ENCODE assay signal across 20 mouse cellular contexts in genomic region chr10:18005136-18005955, GRCm38 (mm10). TPM values are rescaled to one million over a fixed set of nuclear protein-coding genes. Genes with fewer than 3 reads are reported as not detected.
DNase-seq lines count a peak whose midpoint lies in the region; ATAC-seq and TF ChIP-seq lines count a peak whose summit lies in the region.
"Had no signal": no experiment of that assay in that cellular context is flagged by ENCODE, and none has a peak within 500 bp of the region (broad histone marks: within the 10 kb centered on the region; RNA-seq: fewer than 3 reads in every experiment).

No protein-coding gene starts in this region.

- H3K9me3 ChIP-seq in heart, postnatal 0 days (replicated peaks; ENCODE audit: control insufficient read depth, low read length), result no peaks in the 10 kb centered on the region
- no peaks in the 10 kb centered on the region for H3K9me3 ChIP-seq in lung, embryonic 14.5 days (ENCODE audit: low read depth, low read length)
- H3K9me3 ChIP-seq in forebrain, embryonic 15.5 days, result no peaks in the 10 kb centered on the region
- no peaks in the 10 kb centered on the region for H3K9me3 ChIP-seq in hindbrain, postnatal 0 days (ENCODE audit: low read length)
- H3K9me3 ChIP-seq: forebrain, embryonic 13.5 days; heart, embryonic 10.5 days; limb, embryonic 12.5 days; neural tube, embryonic 15.5 days had no signal

- WGBS in heart, postnatal 0 days, result 70% methylated on average over 7 of the region's 7 CpGs
- 72% methylated on average over 7 of the region's 7 CpGs for WGBS in lung, embryonic 14.5 days
- WGBS in forebrain, embryonic 15.5 days, result 88% methylated on average over 7 of the region's 7 CpGs
- WGBS in hindbrain, postnatal 0 days, result 93% methylated on average over 7 of the region's 7 CpGs

- DNase-seq in heart, postnatal 0 days (ENCODE audit: low spot score), result peak; percentile 23
- no peak for DNase-seq in heart, adult 8-10 months (ENCODE audit: low spot score)
- DNase-seq in lung, embryonic 14.5 days, result peak; percentile 26
- no peak for DNase-seq in lung, postnatal 36 days
- peak; percentile 39 for DNase-seq in induced T-regulatory cell, adult 2 months (ENCODE audit: low read depth)
- DNase-seq in yolk sac, embryonic 10.5 days (ENCODE audit: low spot score), result peak; percentile 39
- DNase-seq in hindbrain, postnatal 0 days (ENCODE audit: low spot score), result no peak
- DNase-seq: adrenal gland, postnatal 10 days; B cell, adult 2 months; cerebellum, adult 18-20 months; gastrocnemius, adult 2 months; heart, postnatal 4 days; liver, postnatal 0 days; thymus, postnatal 14 days had no signal

- no peak overlapping the region for H3K9ac ChIP-seq in heart, postnatal 0 days (replicated peaks; ENCODE audit: low read depth, low read length)
- H3K9ac ChIP-seq in lung, embryonic 14.5 days, result no peak overlapping the region
- no peak overlapping the region for H3K9ac ChIP-seq in forebrain, embryonic 15.5 days (replicated peaks)
- no peak overlapping the region for H3K9ac ChIP-seq in hindbrain, postnatal 0 days (replicated peaks; ENCODE audit: low read length)
- H3K9ac ChIP-seq: forebrain, embryonic 13.5 days; limb, embryonic 12.5 days; liver, postnatal 0 days; neural tube, embryonic 15.5 days had no signal

- no peak for TF ChIP-seq CTCF in heart, postnatal 0 days (IDR thresholded peaks at IDR 0.05; ENCODE audit: low read depth)
- no peak for TF ChIP-seq CTCF in lung, embryonic 14.5 days (IDR thresholded peaks at IDR 0.05; ENCODE audit: low read depth)
- TF ChIP-seq CTCF in hindbrain, postnatal 0 days (IDR thresholded peaks at IDR 0.05; ENCODE audit: low read depth), result no peak

- H3K4me3 ChIP-seq in heart, postnatal 0 days (ENCODE audit: low read depth, low read length), result no peak overlapping the region
- H3K4me3 ChIP-seq in lung, embryonic 14.5 days (ENCODE audit: low read depth, low read length), result no peak overlapping the region
- H3K4me3 ChIP-seq in forebrain, embryonic 15.5 days, result no peak overlapping the region
- H3K4me3 ChIP-seq in hindbrain, postnatal 0 days (ENCODE audit: low read length), result no peak overlapping the region
- H3K4me3 ChIP-seq: forebrain, embryonic 13.5 days; gastrocnemius, adult 2 months; heart, embryonic 10.5 days; layer of hippocampus, adult 2 months; limb, embryonic 12.5 days; neural tube, embryonic 15.5 days had no signal

- peaks cover 4% of the 10 kb centered on the region for H3K36me3 ChIP-seq in heart, postnatal 0 days (replicated peaks; ENCODE audit: control insufficient read depth, insufficient read depth, low read length)
- no peaks in the 10 kb centered on the region for H3K36me3 ChIP-seq in lung, embryonic 14.5 days (ENCODE audit: insufficient read depth)
- peaks cover 6% of the 10 kb centered on the region; the same call in 1 of the 2 replicates for H3K36me3 ChIP-seq in forebrain, embryonic 15.5 days
- H3K36me3 ChIP-seq in hindbrain, postnatal 0 days (ENCODE audit: insufficient read depth, low read length), result no peaks in the 10 kb centered on the region; the same call in 1 of the 2 replicates

- no peak overlapping the region for H3K27ac ChIP-seq in heart, postnatal 0 days (ENCODE audit: low read depth)
- no peak overlapping the region for H3K27ac ChIP-seq in lung, embryonic 14.5 days (ENCODE audit: low read depth)
- no peak overlapping the region for H3K27ac ChIP-seq in forebrain, embryonic 15.5 days (replicated peaks)
- no peak overlapping the region for H3K27ac ChIP-seq in hindbrain, postnatal 0 days
- H3K27ac ChIP-seq: forebrain, embryonic 13.5 days; gastrocnemius, adult 2 months; heart, embryonic 10.5 days; layer of hippocampus, adult 2 months; limb, embryonic 12.5 days; neural tube, embryonic 15.5 days had no signal

- no peak for TF ChIP-seq EP300 in heart, postnatal 0 days (IDR thresholded peaks at IDR 0.05; ENCODE audit: low read depth)

- H3K4me1 ChIP-seq in heart, postnatal 0 days (ENCODE audit: control insufficient read depth, insufficient read depth), result peaks cover 5% of the 10 kb centered on the region
- H3K4me1 ChIP-seq in lung, embryonic 14.5 days (ENCODE audit: insufficient read depth), result no peaks in the 10 kb centered on the region
- no peaks in the 10 kb centered on the region for H3K4me1 ChIP-seq in forebrain, embryonic 15.5 days
- no peaks in the 10 kb centered on the region for H3K4me1 ChIP-seq in hindbrain, postnatal 0 days (ENCODE audit: insufficient read depth, low read length)
- H3K4me1 ChIP-seq: forebrain, embryonic 13.5 days; heart, embryonic 10.5 days; limb, embryonic 12.5 days; neural tube, embryonic 15.5 days had no signal

- no peaks in the 10 kb centered on the region for H3K27me3 ChIP-seq in heart, postnatal 0 days (ENCODE audit: control insufficient read depth, insufficient read depth, low read length)
- H3K27me3 ChIP-seq in lung, embryonic 14.5 days (ENCODE audit: insufficient read depth, low read length), result no peaks in the 10 kb centered on the region
- no peaks in the 10 kb centered on the region for H3K27me3 ChIP-seq in forebrain, embryonic 15.5 days
- no peaks in the 10 kb centered on the region for H3K27me3 ChIP-seq in hindbrain, postnatal 0 days (ENCODE audit: insufficient read depth, low read length)
- H3K27me3 ChIP-seq: forebrain, embryonic 13.5 days; limb, embryonic 12.5 days; neural tube, embryonic 15.5 days had no signal

- no peak for ATAC-seq in heart, postnatal 0 days (ENCODE audit: insufficient read depth, low read depth)
- no peak for ATAC-seq in lung, embryonic 14.5 days (ENCODE audit: insufficient read depth)
- ATAC-seq in forebrain, embryonic 15.5 days (replicated peaks), result no peak
- ATAC-seq in hindbrain, postnatal 0 days, result no peak
- ATAC-seq: forebrain, embryonic 13.5 days; liver, postnatal 0 days had no signal

- H3K4me2 ChIP-seq in heart, postnatal 0 days (ENCODE audit: low read depth, low read length), result no peak overlapping the region
- H3K4me2 ChIP-seq in lung, embryonic 14.5 days, result no peak overlapping the region
- H3K4me2 ChIP-seq in forebrain, embryonic 15.5 days (replicated peaks), result no peak overlapping the region
- H3K4me2 ChIP-seq in hindbrain, postnatal 0 days (ENCODE audit: low read depth, low read length), result no peak overlapping the region
- H3K4me2 ChIP-seq: forebrain, embryonic 13.5 days; limb, embryonic 12.5 days; neural tube, embryonic 15.5 days had no signal

RNA-seq across cellular contexts. Expression of gene Abracl, which starts 17.7 kb away (rescaled TPM):
- 84.3 and 88.7 TPM in 2 replicates for total RNA-seq in heart, postnatal 0 days (2014; rRNA removed; ENCODE audit: low replicate concordance)
- polyA plus RNA-seq in heart, postnatal 0 days (2015; fragmentation: Nextera tagmentation; extraction: Ambion mirVana), result 255 and 288 TPM in 2 replicates
- 10 to 100 TPM; 21.4 to 36.3 (median 25.7) TPM for total RNA-seq in heart, adult 8-10 months (2022)
- 142 and 165 TPM in 2 replicates for polyA plus RNA-seq in lung, embryonic 14.5 days (2014; fragmentation: Nextera tagmentation; extraction: Ambion mirVana)
- 226 and 237 TPM in 2 replicates for polyA plus RNA-seq in forebrain, embryonic 15.5 days (2015; fragmentation: Nextera tagmentation; extraction: Ambion mirVana)
- total RNA-seq in hindbrain, postnatal 0 days (2014; rRNA removed), result 10.4 and 27.9 TPM in 2 replicates
- polyA plus RNA-seq in hindbrain, postnatal 0 days (2015; fragmentation: Nextera tagmentation; extraction: Ambion mirVana), result 55.9 and 60.6 TPM in 2 replicates

RNA-seq across cellular contexts. Expression of gene Reps1, which starts 50.3 kb away (rescaled TPM):
- total RNA-seq in heart, postnatal 0 days (2014; rRNA removed; ENCODE audit: low replicate concordance), result 43.4 and 48.3 TPM in 2 replicates
- 6.9 and 9.2 TPM in 2 replicates for polyA plus RNA-seq in heart, postnatal 0 days (2015; fragmentation: Nextera tagmentation; extraction: Ambion mirVana)
- 10 to 100 TPM; 27.0 to 30.8 (median 29.0) TPM for total RNA-seq in heart, adult 8-10 months (2022)
- 27.7 and 32.5 TPM in 2 replicates for polyA plus RNA-seq in lung, embryonic 14.5 days (2014; fragmentation: Nextera tagmentation; extraction: Ambion mirVana)
- 16.3 and 30.2 TPM in 2 replicates for polyA plus RNA-seq in forebrain, embryonic 15.5 days (2015; fragmentation: Nextera tagmentation; extraction: Ambion mirVana)
- total RNA-seq in hindbrain, postnatal 0 days (2014; rRNA removed), result 64.9 and 69.5 TPM in 2 replicates
- polyA plus RNA-seq in hindbrain, postnatal 0 days (2015; fragmentation: Nextera tagmentation; extraction: Ambion mirVana), result 20.6 and 21.1 TPM in 2 replicates

RNA-seq across cellular contexts. Expression of gene Heca, which starts 57.5 kb away (rescaled TPM):
- 54.5 and 68.6 TPM in 2 replicates for total RNA-seq in heart, postnatal 0 days (2014; rRNA removed; ENCODE audit: low replicate concordance)
- 4.4 and 6.0 TPM in 2 replicates for polyA plus RNA-seq in heart, postnatal 0 days (2015; fragmentation: Nextera tagmentation; extraction: Ambion mirVana)
- total RNA-seq in heart, adult 8-10 months (2022), result 10 to 100 TPM; 27.2 to 38.9 (median 31.8) TPM
- 3.3 and 4.4 TPM in 2 replicates for polyA plus RNA-seq in lung, embryonic 14.5 days (2014; fragmentation: Nextera tagmentation; extraction: Ambion mirVana)
- 5.9 and 6.6 TPM in 2 replicates for polyA plus RNA-seq in forebrain, embryonic 15.5 days (2015; fragmentation: Nextera tagmentation; extraction: Ambion mirVana)
- 29.3 and 32.4 TPM in 2 replicates for total RNA-seq in hindbrain, postnatal 0 days (2014; rRNA removed)
- polyA plus RNA-seq in hindbrain, postnatal 0 days (2015; fragmentation: Nextera tagmentation; extraction: Ambion mirVana), result 3.6 and 5.1 TPM in 2 replicates

Comparison
In these comparisons a context has a peak if more than half of its experiments do, and no peak if none do; other contexts are left out.
1. DNase-seq: peak in heart, postnatal 0 days (single experiment), lung, embryonic 14.5 days (single experiment), induced T-regulatory cell, adult 2 months (single experiment) and yolk sac, embryonic 10.5 days (single experiment); none in heart, adult 8-10 months (single experiment), lung, postnatal 36 days (single experiment) and hindbrain, postnatal 0 days (single experiment).